In the genomic region with DNA sequence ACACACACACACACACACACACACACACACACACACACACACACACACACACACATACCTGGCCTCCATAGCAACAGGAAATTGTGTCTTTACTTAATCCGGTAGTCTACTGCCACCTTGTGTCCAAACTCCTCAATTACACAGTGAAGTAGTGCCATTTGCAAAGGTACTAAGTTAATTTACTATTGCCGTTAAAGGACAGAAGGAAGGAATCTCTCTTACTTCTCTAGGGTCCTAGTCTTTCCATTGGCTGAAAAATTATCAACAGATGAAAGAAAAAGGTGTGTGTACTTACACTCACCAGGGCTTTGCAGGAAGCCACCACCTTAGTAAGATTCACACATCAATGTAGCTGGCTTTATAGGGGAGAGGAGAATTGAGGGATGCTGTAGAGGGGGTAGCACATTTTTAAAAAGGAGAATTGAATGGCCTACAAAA, we compare ENCODE assay signal across 8 mouse cellular contexts. TPM values are rescaled to one million over a fixed set of nuclear protein-coding genes. Genes with fewer than 3 reads are reported as not detected.
DNase-seq lines count a peak whose midpoint lies in the region; ATAC-seq and TF ChIP-seq lines count a peak whose summit lies in the region.

No protein-coding gene starts in this region.

- WGBS in forebrain, embryonic 15.5 days = 2% methylated on average over 2 of the region's 2 CpGs
- 0% methylated on average over 2 of the region's 2 CpGs for WGBS in kidney, adult 2 months
- 0% methylated on average over 2 of the region's 2 CpGs for WGBS in limb, embryonic 14.5 days
- 3% methylated on average over 2 of the region's 2 CpGs for WGBS in neural tube, embryonic 13.5 days

- H3K4me2 ChIP-seq in forebrain, embryonic 15.5 days (replicated peaks) = no peak overlapping the region
- no peak overlapping the region for H3K4me2 ChIP-seq in limb, embryonic 14.5 days (replicated peaks; ENCODE audit: low read depth, low read length, severe bottlenecking)
- no peak overlapping the region for H3K4me2 ChIP-seq in neural tube, embryonic 13.5 days

- no peak for TF ChIP-seq POLR2A in kidney, adult 2 months (IDR thresholded peaks at IDR 0.05; ENCODE audit: low read depth, low read length)
- no peak for TF ChIP-seq POLR2A in limb, embryonic 14.5 days (IDR thresholded peaks at IDR 0.05; ENCODE audit: borderline replicate concordance, extremely low read depth, insufficient read depth, insufficient read length)

- no peaks in the 10 kb centered on the region for H3K4me1 ChIP-seq in forebrain, embryonic 15.5 days
- H3K4me1 ChIP-seq in kidney, adult 2 months (ENCODE audit: control insufficient read depth, insufficient read depth, low read length) = no peaks in the 10 kb centered on the region
- no peaks in the 10 kb centered on the region for H3K4me1 ChIP-seq in limb, embryonic 14.5 days (ENCODE audit: control insufficient read depth, insufficient read depth, low read length)
- no peaks in the 10 kb centered on the region for H3K4me1 ChIP-seq in neural tube, embryonic 13.5 days (replicated peaks)

- no peaks in the 10 kb centered on the region for H3K9me3 ChIP-seq in forebrain, embryonic 15.5 days
- no peaks in the 10 kb centered on the region for H3K9me3 ChIP-seq in limb, embryonic 14.5 days (ENCODE audit: control insufficient read depth, low read length)
- H3K9me3 ChIP-seq in neural tube, embryonic 13.5 days = no peaks in the 10 kb centered on the region

- no peaks in the 10 kb centered on the region for H3K27me3 ChIP-seq in forebrain, embryonic 15.5 days
- no peaks in the 10 kb centered on the region for H3K27me3 ChIP-seq in kidney, adult 2 months (replicated peaks; ENCODE audit: control insufficient read depth, insufficient read depth, low read length)
- no peaks in the 10 kb centered on the region for H3K27me3 ChIP-seq in limb, embryonic 14.5 days (ENCODE audit: control insufficient read depth, insufficient read depth, low read length)
- H3K27me3 ChIP-seq in neural tube, embryonic 13.5 days = no peaks in the 10 kb centered on the region

- H3K36me3 ChIP-seq in forebrain, embryonic 15.5 days = no peaks in the 10 kb centered on the region
- no peaks in the 10 kb centered on the region for H3K36me3 ChIP-seq in kidney, adult 2 months (ENCODE audit: control insufficient read depth, insufficient read depth, low read length)
- H3K36me3 ChIP-seq in limb, embryonic 14.5 days (ENCODE audit: control insufficient read depth, insufficient read depth, low read length) = no peaks in the 10 kb centered on the region
- H3K36me3 ChIP-seq in neural tube, embryonic 13.5 days = no peaks in the 10 kb centered on the region

- no peak overlapping the region for H3K27ac ChIP-seq in forebrain, embryonic 15.5 days (replicated peaks)
- H3K27ac ChIP-seq in kidney, adult 2 months (ENCODE audit: insufficient read depth, low read depth, low read length) = no peak overlapping the region
- H3K27ac ChIP-seq in limb, embryonic 14.5 days (replicated peaks; ENCODE audit: low read depth, low read length) = no peak overlapping the region
- H3K27ac ChIP-seq in neural tube, embryonic 13.5 days (replicated peaks) = no peak overlapping the region

- DNase-seq in urinary bladder, postnatal 36 days (ENCODE audit: low spot score in 2 of 2) = peak; percentile 15 to 20
- no peak for DNase-seq in urinary bladder, adult 2 months (ENCODE audit: low spot score)
- peak; percentile 73 for DNase-seq in c-Kit-positive CD71-positive TER-119-positive erythroid progenitor cells, embryonic 14.5 days (ENCODE audit: low spot score)
- DNase-seq in kidney, adult 2 months = peak; percentile 77
- DNase-seq in limb, embryonic 14.5 days (ENCODE audit: low spot score) = peak; percentile 86
- peak; percentile 28 to 70 for DNase-seq in thymus, postnatal 10 days (ENCODE audit: low spot score in 2 of 2)

- H3K4me3 ChIP-seq in forebrain, embryonic 15.5 days = no peak overlapping the region
- no peak overlapping the region for H3K4me3 ChIP-seq in kidney, adult 2 months (ENCODE audit: insufficient read depth, low read depth, low read length)
- no peak overlapping the region for H3K4me3 ChIP-seq in limb, embryonic 14.5 days (replicated peaks; ENCODE audit: low read length)
- no peak overlapping the region for H3K4me3 ChIP-seq in neural tube, embryonic 13.5 days

- no peak overlapping the region for H3K9ac ChIP-seq in forebrain, embryonic 15.5 days (replicated peaks)
- no peak overlapping the region for H3K9ac ChIP-seq in limb, embryonic 14.5 days (ENCODE audit: low read depth, low read length, severe bottlenecking)
- no peak overlapping the region for H3K9ac ChIP-seq in neural tube, embryonic 13.5 days

- peak; percentile 65 for ATAC-seq in forebrain, embryonic 15.5 days (replicated peaks)
- ATAC-seq in limb, embryonic 14.5 days (ENCODE audit: low FRiP score, low read depth) = peak; percentile 57; the same call in 1 of the 2 replicates
- peak; percentile 59 for ATAC-seq in neural tube, embryonic 13.5 days (ENCODE audit: low read depth)

- TF ChIP-seq CTCF in kidney, adult 2 months (conservative IDR thresholded peaks at IDR 0.05; ENCODE audit: insufficient read depth, insufficient read length, low read depth, low read length) = peak; percentile 34; the same call in 1 of the 2 replicates

RNA-seq across cellular contexts. Expression of gene 6030458C11Rik, which starts 29.0 kb away (rescaled TPM):
- polyA plus RNA-seq in urinary bladder, adult 2 months (2012; rRNA removed) = 19.7 and 21.5 TPM in 2 replicates
- 32.2 and 33.0 TPM in 2 replicates for polyA plus RNA-seq in forebrain, embryonic 15.5 days (2015; fragmentation: Nextera tagmentation; extraction: Ambion mirVana)
- 6.9 and 7.8 TPM in 2 replicates for polyA plus RNA-seq in kidney, adult 2 months (2012; rRNA removed)
- polyA plus RNA-seq in limb, embryonic 14.5 days (2012; rRNA removed) = 33.0 and 38.4 TPM in 2 replicates
- polyA plus RNA-seq in limb, embryonic 14.5 days (2014; fragmentation: Nextera tagmentation; extraction: Ambion mirVana) = 27.8 and 27.9 TPM in 2 replicates
- polyA plus RNA-seq in neural tube, embryonic 13.5 days (2015; fragmentation: Nextera tagmentation; extraction: Ambion mirVana) = 39.3 and 40.3 TPM in 2 replicates

RNA-seq across cellular contexts. Expression of gene Drosha, which starts 29.1 kb away (rescaled TPM):
- 11.1 and 20.9 TPM in 2 replicates for polyA plus RNA-seq in urinary bladder, adult 2 months (2012; rRNA removed)
- polyA plus RNA-seq in forebrain, embryonic 15.5 days (2015; fragmentation: Nextera tagmentation; extraction: Ambion mirVana) = 54.7 and 56.0 TPM in 2 replicates
- 15.5 and 20.3 TPM in 2 replicates for polyA plus RNA-seq in kidney, adult 2 months (2012; rRNA removed)
- 31.9 and 34.3 TPM in 2 replicates for polyA plus RNA-seq in limb, embryonic 14.5 days (2012; rRNA removed)
- polyA plus RNA-seq in limb, embryonic 14.5 days (2014; fragmentation: Nextera tagmentation; extraction: Ambion mirVana) = 39.0 and 44.3 TPM in 2 replicates
- polyA plus RNA-seq in neural tube, embryonic 13.5 days (2015; fragmentation: Nextera tagmentation; extraction: Ambion mirVana) = 51.8 and 57.1 TPM in 2 replicates

RNA-seq across cellular contexts. Expression of gene Pdzd2, which starts 55.8 kb away (rescaled TPM):
- 20.0 and 29.4 TPM in 2 replicates for polyA plus RNA-seq in urinary bladder, adult 2 months (2012; rRNA removed)
- polyA plus RNA-seq in forebrain, embryonic 15.5 days (2015; fragmentation: Nextera tagmentation; extraction: Ambion mirVana) = 9.2 and 10.3 TPM in 2 replicates
- 16.5 and 17.3 TPM in 2 replicates for polyA plus RNA-seq in kidney, adult 2 months (2012; rRNA removed)
- polyA plus RNA-seq in limb, embryonic 14.5 days (2012; rRNA removed) = 14.6 and 15.9 TPM in 2 replicates
- polyA plus RNA-seq in limb, embryonic 14.5 days (2014; fragmentation: Nextera tagmentation; extraction: Ambion mirVana) = 26.4 and 28.6 TPM in 2 replicates
- 6.0 and 8.7 TPM in 2 replicates for polyA plus RNA-seq in neural tube, embryonic 13.5 days (2015; fragmentation: Nextera tagmentation; extraction: Ambion mirVana)
